Mouse (Mus musculus) 3T3-L1 (cell line): ENCODE results near the gene Hoxa6.

Experiments used
- DNase-seq: peaks from one replicate; pipeline ENCODE4 v3.0.0-alpha.2; 2015; ENCODE audit warnings: low read depth, low spot score

Hoxa6 gene

DNA sequence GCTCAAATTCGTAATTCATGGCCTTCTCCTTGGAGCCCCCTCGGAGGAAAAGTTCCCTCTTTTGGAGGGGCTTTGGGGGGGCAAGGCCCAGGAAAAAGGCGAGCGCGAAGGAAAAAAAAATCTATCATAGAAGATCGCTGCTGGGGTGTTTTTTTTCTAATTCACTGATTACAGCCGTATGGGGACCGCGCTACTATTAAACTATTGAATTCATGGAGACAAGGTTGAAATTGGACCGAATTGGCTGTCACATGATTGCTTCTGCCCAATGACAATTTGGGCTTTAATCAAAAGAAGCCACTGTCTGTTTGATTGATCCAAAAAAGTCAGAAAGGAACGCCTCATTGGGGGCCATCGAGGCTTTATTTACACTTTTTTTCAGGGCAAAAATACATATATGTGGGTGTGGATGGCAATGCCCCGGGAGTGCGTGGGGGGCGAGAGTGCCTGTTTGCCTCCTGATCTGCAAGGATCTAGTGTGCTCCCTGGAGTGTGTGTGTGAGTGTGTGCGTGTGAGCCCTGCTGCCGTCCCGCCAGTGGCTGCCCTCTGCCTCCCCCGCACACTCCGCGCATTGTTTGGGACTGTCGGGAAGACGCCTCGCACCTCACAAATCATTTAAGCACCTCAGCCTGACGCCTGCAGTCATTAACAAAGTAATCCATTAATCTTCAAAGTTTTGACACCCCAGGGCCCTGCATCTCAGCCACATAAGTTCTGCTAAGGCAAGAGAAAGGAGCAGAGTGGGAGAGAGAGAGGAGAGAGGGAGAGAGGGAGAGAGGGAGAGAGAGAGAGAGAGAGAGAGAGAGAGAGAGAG lies 43.7 kb downstream of the Hoxa6 start, which contains the start of gene Hoxa2:
Gene Hoxa2 (minus strand): TSS at position 206 of the 815 bp plus-strand sequence.
- peak; percentile 90 for DNase-seq

- peak; percentile 69 for DNase-seq
These were observed 44.4 kb downstream of the Hoxa6 start for GRCm38 (mm10) chr6:52164051-52164625.

- peak; percentile 80 for DNase-seq
These were observed 45.0 kb downstream of the Hoxa6 start for GRCm38 (mm10) chr6:52163366-52164031.

DNA sequence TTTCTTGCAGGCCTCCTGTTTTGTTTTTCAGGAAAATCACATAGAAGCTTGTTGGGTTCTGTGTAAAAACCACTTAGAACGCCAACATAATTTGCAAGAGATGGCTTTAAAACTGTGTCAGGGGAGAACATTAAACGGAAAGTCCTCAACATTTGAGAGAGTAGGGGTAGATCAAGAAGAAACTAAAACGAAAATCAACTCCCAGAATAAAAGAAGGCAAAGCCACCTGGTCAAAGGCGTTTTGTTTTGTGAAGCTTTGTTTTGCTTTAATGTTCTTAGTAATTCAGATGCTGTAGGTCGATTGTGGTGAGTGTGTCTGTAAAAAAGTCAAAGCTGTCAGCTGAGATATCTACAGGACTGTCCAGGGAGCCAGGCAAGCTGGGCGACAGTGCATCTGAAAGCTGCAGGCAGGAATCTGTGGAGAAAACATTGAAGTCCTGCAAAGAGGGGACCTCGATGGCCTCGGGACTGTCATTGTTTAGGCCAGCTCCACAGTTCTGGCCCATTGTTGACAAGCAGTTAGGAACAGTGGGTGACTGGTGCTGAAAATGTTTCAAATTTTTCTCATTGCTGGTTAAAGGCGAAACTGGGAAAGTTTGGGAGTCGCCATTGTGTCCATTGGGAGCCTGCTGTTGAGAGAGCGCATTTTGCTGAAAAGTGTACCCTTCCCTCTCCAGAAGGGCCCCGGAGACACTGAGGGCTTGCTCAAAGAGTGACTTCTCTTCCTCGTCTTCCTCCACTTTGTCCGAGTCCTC lies 45.7 kb downstream of the Hoxa6 start:
- DNase-seq, result peak; percentile 62

- DNase-seq, result no peak
These were observed 46.5 kb downstream of the Hoxa6 start for GRCm38 (mm10) chr6:52162093-52162380.

- peak; percentile 73 for DNase-seq
These were observed 47.0 kb downstream of the Hoxa6 start for GRCm38 (mm10) chr6:52161336-52162092.

DNA sequence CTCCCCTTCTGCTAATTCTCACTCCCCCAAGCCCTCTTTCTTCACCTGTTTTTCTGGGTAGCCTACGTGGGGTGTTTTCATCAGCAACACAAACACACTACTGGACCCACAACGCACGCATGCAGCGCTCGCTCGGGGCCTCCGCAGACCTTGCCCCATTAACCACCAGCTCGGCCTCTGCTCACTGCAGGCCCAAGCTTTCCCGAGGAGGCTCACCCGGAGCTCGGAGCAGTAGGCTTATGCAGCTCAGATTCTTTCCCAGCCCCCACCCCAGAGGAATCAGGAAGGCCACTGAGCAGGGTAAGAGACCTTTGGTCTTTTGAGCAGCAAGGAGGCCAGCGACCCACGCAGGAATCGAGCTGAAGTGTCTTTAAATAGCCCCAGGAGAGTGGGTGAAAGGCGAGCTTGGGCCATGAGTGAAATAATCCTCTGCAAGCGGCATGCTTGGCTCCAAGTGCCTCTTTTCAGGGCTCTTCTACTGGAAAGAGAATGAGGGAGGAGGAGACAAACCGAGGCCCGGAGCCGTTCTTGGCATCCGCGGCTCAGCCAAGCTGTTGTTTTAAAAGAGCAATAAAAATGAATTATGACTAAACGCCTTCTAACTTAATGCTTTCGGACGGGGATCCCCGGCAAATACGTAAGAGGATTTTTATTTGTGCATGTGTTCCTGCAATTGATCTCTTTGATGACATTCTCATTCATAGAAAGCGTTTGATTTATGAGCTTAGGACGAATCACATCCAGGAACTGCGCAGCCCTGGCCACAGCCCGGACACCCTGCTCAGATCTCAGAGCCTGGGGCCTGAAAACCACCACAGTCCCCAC lies 47.8 kb downstream of the Hoxa6 start:
- peak; percentile 82 for DNase-seq

- DNase-seq, result peak; percentile 97
These were observed 48.5 kb downstream of the Hoxa6 start for GRCm38 (mm10) chr6:52159979-52160378.

- DNase-seq, result peak; percentile 87
These were observed 49.3 kb downstream of the Hoxa6 start for GRCm38 (mm10) chr6:52159164-52159761.

DNA sequence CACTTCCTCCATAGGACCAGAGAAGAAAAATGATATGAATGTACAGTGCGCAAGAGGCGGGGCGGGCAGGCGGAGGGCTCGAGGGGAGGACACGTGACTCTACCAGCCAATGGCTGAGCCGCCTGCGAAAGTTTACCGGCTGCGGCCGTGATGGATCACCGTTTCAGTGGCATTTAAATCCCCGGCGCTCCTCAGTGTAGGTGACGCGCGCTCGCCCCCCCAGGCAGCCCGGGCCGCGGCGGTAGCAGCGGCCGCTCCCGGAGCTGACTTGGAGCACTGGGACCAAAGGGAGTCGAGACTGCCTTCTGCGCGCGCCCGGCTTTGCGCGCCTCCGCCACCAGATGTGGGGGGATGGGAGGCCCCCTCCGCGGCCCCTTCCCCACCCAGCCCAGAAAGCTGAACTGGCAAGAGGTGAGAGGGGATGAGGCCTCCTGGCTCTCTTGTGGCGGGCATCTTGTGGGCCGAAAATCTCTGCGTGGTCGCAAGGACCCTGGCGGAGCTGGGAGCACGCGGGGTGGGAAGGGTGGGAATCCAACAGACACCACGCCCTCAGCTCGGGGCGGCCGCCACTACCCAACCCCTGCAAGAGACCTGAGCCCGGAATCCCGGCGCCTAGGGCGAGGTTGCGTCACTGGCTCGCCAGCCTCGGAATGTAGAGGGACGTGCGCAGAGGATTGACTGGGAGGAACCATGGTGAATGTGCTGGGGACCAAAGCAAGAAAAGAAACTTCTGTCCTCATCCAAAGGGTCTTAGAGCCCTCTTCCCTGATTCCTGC lies 50.1 kb downstream of the Hoxa6 start, which contains the start of gene Hoxa1:
Gene Hoxa1 (minus strand): TSS at position 42 of the 776 bp plus-strand sequence.
- DNase-seq, result peak; percentile 97

DNA sequence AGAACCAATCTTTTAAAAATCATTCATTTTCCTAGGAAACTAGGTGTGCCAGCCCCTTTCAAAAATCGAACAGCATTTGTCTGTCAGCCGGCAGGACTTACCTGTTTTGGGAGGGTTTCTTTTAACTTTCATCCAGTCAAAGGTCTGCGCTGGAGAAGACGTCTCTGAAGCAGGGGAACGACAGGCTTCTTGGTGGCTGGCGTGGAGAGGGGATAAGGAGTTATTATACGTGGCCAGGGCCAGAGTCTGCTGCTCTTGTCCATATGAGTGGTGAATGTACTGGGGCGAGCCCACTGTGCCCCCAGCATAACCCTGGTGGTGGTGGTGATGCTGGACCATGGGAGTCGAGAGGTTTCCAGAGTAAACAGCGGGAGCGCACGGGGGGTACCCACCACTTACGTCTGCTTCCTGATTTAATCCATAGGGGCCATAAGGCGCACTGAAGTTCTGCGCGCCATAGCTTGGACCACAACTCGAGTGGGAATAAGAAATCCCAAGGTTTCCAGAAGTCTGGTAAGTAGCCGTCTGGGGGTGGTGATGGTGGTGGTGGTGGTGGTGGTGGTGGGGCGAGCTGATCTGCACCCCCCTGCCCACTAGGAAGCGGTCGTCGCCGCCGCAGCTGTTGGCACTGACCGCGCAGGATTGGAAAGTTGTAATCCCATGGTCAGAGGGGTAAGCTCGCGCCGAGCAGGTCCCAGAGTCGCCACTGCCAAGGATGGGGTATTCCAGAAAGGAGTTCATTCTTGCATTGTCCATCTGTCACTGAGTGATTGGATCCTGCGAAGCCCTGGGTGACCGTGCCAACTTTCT lies 50.9 kb downstream of the Hoxa6 start:
- DNase-seq, result no peak

GRCm38 (mm10) chr6:52156551-52157200 lies 51.8 kb downstream of the Hoxa6 start:
- no peak for DNase-seq
